Mouse (Mus musculus): ENCODE measurements around the gene Shd. TPM values are rescaled to one million over a fixed set of nuclear protein-coding genes. Genes with fewer than 3 reads are reported as not detected.
A peak's percentile ranks its signal among the peaks of the same experiment; 100 is the strongest.

Gene Shd
- polyA plus RNA-seq, 1 experiment: not detected

- Histone ChIP-seq H3K36me3 (ENCODE audit: control insufficient read depth, insufficient read depth) (peaks cover 15% of the 10 kb centered on the region), H3K27me3 (ENCODE audit: control insufficient read depth, insufficient read depth, insufficient read length) (peaks cover 13% of the 10 kb centered on the region), H3K4me3 (ENCODE audit: insufficient read depth, poor library complexity, severe bottlenecking) (peak overlapping the region; percentile 40), H3K79me3 (ENCODE audit: low read depth) (peaks cover 11% of the 10 kb centered on the region), H3ac (ENCODE audit: control insufficient read depth, insufficient read length, low read depth) (peak overlapping the region; percentile 62), H3K79me2 (ENCODE audit: control insufficient read depth, insufficient read depth) (peaks cover 12% of the 10 kb centered on the region)
- no peak for TF ChIP-seq FOSL1 (IDR thresholded peaks at IDR 0.05; ENCODE audit: insufficient read depth, low read length, poor library complexity, severe bottlenecking)
- no peak for TF ChIP-seq CTCF (IDR thresholded peaks at IDR 0.05; ENCODE audit: control insufficient read depth, insufficient read depth, insufficient read length)
- TF ChIP-seq USF1 (IDR thresholded peaks at IDR 0.05; ENCODE audit: low read depth): no peak
- TF ChIP-seq MYOG (IDR thresholded peaks at IDR 0.05; ENCODE audit: control insufficient read depth, extremely low read depth, insufficient read length): no peak
- no peak for TF ChIP-seq MAX (IDR thresholded peaks at IDR 0.05)
These were observed 12.3 kb upstream of the Shd start for GRCm38 (mm10) chr17:55957726-55958583.

- H3K79me2 ChIP-seq (ENCODE audit: control insufficient read depth, insufficient read depth): peaks cover 12% of the 10 kb centered on the region
- H3K27me3 ChIP-seq (ENCODE audit: control insufficient read depth, insufficient read depth, insufficient read length): peaks cover 13% of the 10 kb centered on the region
- TF ChIP-seq USF1 (IDR thresholded peaks at IDR 0.05; ENCODE audit: low read depth) (no peak), CEBPB (IDR thresholded peaks at IDR 0.05; ENCODE audit: low read depth) (no peak), MYOD1 (IDR thresholded peaks at IDR 0.05; ENCODE audit: control insufficient read depth, insufficient read length, low read depth) (no peak), MAX (IDR thresholded peaks at IDR 0.05) (no peak), FOSL1 (IDR thresholded peaks at IDR 0.05; ENCODE audit: insufficient read depth, low read length, poor library complexity, severe bottlenecking) (no peak)
- H3K4me3 ChIP-seq (ENCODE audit: insufficient read depth, poor library complexity, severe bottlenecking): peak overlapping the region; percentile 40
- peak overlapping the region; percentile 62 for H3ac ChIP-seq (ENCODE audit: control insufficient read depth, insufficient read length, low read depth)
- peaks cover 11% of the 10 kb centered on the region for H3K79me3 ChIP-seq (ENCODE audit: low read depth)
- H3K36me3 ChIP-seq (ENCODE audit: control insufficient read depth, insufficient read depth): peaks cover 15% of the 10 kb centered on the region
These were observed 11.7 kb upstream of the Shd start for GRCm38 (mm10) chr17:55958584-55958886.

- Histone ChIP-seq H3K36me3 (ENCODE audit: control insufficient read depth, insufficient read depth) (peaks cover 15% of the 10 kb centered on the region), H3K79me2 (ENCODE audit: control insufficient read depth, insufficient read depth) (peaks cover 12% of the 10 kb centered on the region), H3K79me3 (ENCODE audit: low read depth) (peaks cover 11% of the 10 kb centered on the region), H3K4me3 (ENCODE audit: insufficient read depth, poor library complexity, severe bottlenecking) (peak within 1 kb of the TSS; percentile 40), H3K27me3 (ENCODE audit: control insufficient read depth, insufficient read depth, insufficient read length) (peaks cover 9% of the 10 kb centered on the region), H3ac (ENCODE audit: control insufficient read depth, insufficient read length, low read depth) (peak within 1 kb of the TSS; percentile 66)
- TF ChIP-seq MAX (IDR thresholded peaks at IDR 0.05): peak; percentile 23
- TF ChIP-seq FOSL1 (IDR thresholded peaks at IDR 0.05; ENCODE audit: insufficient read depth, low read length, poor library complexity, severe bottlenecking): no peak
These were observed 11.1 kb upstream of the Shd start, which contains the start of gene Yju2 for GRCm38 (mm10) chr17:55958918-55959728. Gene Yju2, plus strand, starts transcription at chr17:55959099.

GRCm38 (mm10) chr17:55959946-55960740 is 10.1 kb upstream of the Shd start:
- Histone ChIP-seq H3K27me3 (ENCODE audit: control insufficient read depth, insufficient read depth, insufficient read length) (peaks cover under 1% of the 10 kb centered on the region), H3K4me3 (ENCODE audit: insufficient read depth, poor library complexity, severe bottlenecking) (peak overlapping the region; percentile 40), H3K79me3 (ENCODE audit: low read depth) (peaks cover 11% of the 10 kb centered on the region), H3K79me2 (ENCODE audit: control insufficient read depth, insufficient read depth) (peaks cover 12% of the 10 kb centered on the region), H3ac (ENCODE audit: control insufficient read depth, insufficient read length, low read depth) (peak overlapping the region; percentile 49), H3K36me3 (ENCODE audit: control insufficient read depth, insufficient read depth) (peaks cover 18% of the 10 kb centered on the region)
- TF ChIP-seq USF1 (IDR thresholded peaks at IDR 0.05; ENCODE audit: low read depth) (no peak), MYOD1 (IDR thresholded peaks at IDR 0.05; ENCODE audit: control insufficient read depth, insufficient read length, low read depth) (no peak)

- H3K79me3 ChIP-seq (ENCODE audit: low read depth): peaks cover 11% of the 10 kb centered on the region
- TF ChIP-seq USF1 (IDR thresholded peaks at IDR 0.05; ENCODE audit: low read depth) (no peak), CTCF (IDR thresholded peaks at IDR 0.05; ENCODE audit: control insufficient read depth, insufficient read depth, insufficient read length) (no peak), FOSL1 (IDR thresholded peaks at IDR 0.05; ENCODE audit: insufficient read depth, low read length, poor library complexity, severe bottlenecking) (no peak), MAX (IDR thresholded peaks at IDR 0.05) (no peak), MYOG (IDR thresholded peaks at IDR 0.05; ENCODE audit: control insufficient read depth, extremely low read depth, insufficient read length) (no peak), CEBPB (IDR thresholded peaks at IDR 0.05; ENCODE audit: low read depth) (no peak), MYOD1 (IDR thresholded peaks at IDR 0.05; ENCODE audit: control insufficient read depth, insufficient read length, low read depth) (no peak)
- H3K4me3 ChIP-seq (ENCODE audit: insufficient read depth, poor library complexity, severe bottlenecking): no peak overlapping the region
- H3K79me2 ChIP-seq (ENCODE audit: control insufficient read depth, insufficient read depth): peaks cover 12% of the 10 kb centered on the region
- no peak overlapping the region for H3ac ChIP-seq (ENCODE audit: control insufficient read depth, insufficient read length, low read depth)
- H3K27me3 ChIP-seq (ENCODE audit: control insufficient read depth, insufficient read depth, insufficient read length): no peaks in the 10 kb centered on the region
- peaks cover 18% of the 10 kb centered on the region for H3K36me3 ChIP-seq (ENCODE audit: control insufficient read depth, insufficient read depth)
These were observed 9.5 kb upstream of the Shd start for GRCm38 (mm10) chr17:55960791-55961190.
